Mouse (Mus musculus) naive thymus-derived CD4-positive, alpha-beta T cell, adult 5 months (primary cell): ENCODE measurements around the gene Olfr992. TPM values are rescaled to one million over a fixed set of nuclear protein-coding genes. Genes with fewer than 3 reads are reported as not detected.

Experiments used
- polyA plus RNA-seq: library from polyadenylated mRNA; unstranded; fragments of 100-300 nt; shearing (Covaris generic); gene quantifications from one replicate; pipeline ENCODE4 v1.2.1, GENCODE M21; 2017

Olfr992 gene
- not detected for polyA plus RNA-seq

DNA sequence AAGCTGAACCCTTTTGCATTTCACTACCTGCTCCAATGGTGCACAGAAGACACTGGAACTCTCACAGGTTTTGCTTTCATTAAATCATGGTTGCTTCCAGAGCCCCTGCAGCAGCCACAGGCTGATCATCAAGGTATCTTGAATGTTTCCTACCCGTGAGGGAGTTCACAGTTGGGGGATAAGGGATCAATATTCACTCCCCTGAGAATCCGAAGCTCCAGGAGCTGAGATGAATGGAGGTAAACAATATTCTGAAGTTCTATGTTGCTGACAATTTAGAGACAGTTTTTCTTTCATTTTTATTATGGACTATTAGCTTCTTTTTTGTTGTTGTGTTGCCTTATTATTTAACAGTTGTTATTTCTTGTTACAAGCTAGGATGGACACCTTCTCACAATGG, at the start of gene Olfr992:
Gene Olfr992, minus strand, starts transcription at position 101 of the 400 bp plus-strand sequence.

GRCm38 (mm10) chr2:85443539-85443938, 34.3 kb upstream of the Olfr992 start, which contains the start of gene Olfr995:
Olfr995 (minus strand) TSS chr2:85443639.

DNA sequence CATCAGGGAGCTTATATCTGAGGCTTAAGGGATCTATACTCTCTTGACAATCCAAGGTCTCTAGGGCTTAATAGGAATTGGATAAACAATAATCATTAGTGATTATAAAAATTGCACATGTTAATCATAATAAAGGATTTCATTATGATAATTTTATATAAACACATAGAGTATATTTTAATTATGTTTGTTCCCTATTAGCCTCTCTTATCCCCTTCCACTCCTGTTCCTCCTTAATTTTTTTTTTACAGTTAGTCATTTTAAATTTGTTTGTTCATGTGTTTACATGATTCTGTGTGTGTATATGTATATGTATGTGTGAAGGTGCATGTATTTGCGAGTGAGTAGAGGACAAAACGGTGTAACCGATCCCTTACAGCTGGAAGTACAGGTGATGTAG, 27.1 kb upstream of the Olfr992 start, which contains the start of gene Olfr994:
Gene Olfr994, minus strand, starts transcription at position 101 of the 400 bp plus-strand sequence.

DNA sequence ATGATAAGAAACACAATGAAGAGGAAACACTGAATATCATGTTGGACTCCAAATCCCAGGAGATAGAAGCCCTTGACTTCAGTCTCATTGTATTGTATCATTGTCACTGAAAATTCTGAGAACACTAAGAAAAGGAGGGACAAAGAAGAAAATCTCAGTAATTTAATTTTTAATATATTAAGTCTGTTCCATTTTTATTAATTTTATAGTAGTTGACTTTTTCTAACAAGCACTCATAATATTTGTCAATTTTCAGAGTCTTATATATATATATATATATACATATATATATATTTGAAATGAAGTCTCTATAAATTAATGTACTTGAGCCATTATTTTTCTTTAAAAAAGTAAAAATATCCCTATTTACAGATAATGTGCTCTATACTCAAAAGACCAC, 5.5 kb upstream of the Olfr992 start, which contains the start of gene Olfr993:
Gene Olfr993, minus strand, starts transcription at position 101 of the 400 bp plus-strand sequence.

DNA sequence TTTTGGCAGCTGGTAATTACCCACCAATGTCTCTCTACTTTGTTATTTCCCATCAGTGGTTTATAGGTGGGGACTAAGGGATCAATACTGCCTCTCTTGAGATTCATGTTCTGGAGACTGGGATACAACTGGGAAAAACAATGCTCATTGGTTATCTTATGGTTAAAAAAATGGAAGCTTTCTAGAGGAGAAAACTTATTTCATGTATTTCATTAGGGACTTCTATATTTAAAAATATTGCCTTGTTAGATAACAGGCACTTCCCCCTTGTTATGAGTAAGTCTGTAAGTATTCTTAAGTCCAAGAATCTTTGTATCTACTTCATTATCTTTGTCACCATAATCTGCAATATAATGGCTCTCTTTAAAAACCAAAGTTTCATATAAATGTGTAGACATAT, 46.1 kb downstream of the Olfr992 start, which contains the start of gene Olfr988:
Gene Olfr988, minus strand, starts transcription at position 101 of the 400 bp plus-strand sequence.

Other genes with a start within 250 kb of the Olfr992 start
- gene Lrrc55, start 212.3 kb downstream of the Olfr992 start, polyA plus RNA-seq, result not detected
- not detected for gene Olfr987, start 70.2 kb downstream of the Olfr992 start, polyA plus RNA-seq
- gene Olfr988, start 46.2 kb downstream of the Olfr992 start, polyA plus RNA-seq, result not detected
- not detected for gene Olfr993, start 5.4 kb upstream of the Olfr992 start, polyA plus RNA-seq
- gene Olfr994, start 27.0 kb upstream of the Olfr992 start, polyA plus RNA-seq, result not detected
- 0.20 TPM for gene Olfr995, start 34.2 kb upstream of the Olfr992 start, polyA plus RNA-seq
- not detected for gene 4833423E24Rik, start 109.6 kb upstream of the Olfr992 start, polyA plus RNA-seq
- gene Olfr996, start 169.7 kb upstream of the Olfr992 start, polyA plus RNA-seq, result not detected
- gene Olfr998, start 179.5 kb upstream of the Olfr992 start, polyA plus RNA-seq, result not detected
- gene Olfr1000, start 202.4 kb upstream of the Olfr992 start, polyA plus RNA-seq, result not detected
- gene Olfr1002, start 241.2 kb upstream of the Olfr992 start, polyA plus RNA-seq, result not detected